Mouse (Mus musculus) adrenal gland, postnatal 25 days (tissue): ENCODE data around the gene Pla2g4e. TPM values are rescaled to one million over a fixed set of nuclear protein-coding genes. Genes with fewer than 3 reads are reported as not detected.

Experiments
- DNase-seq: peaks from one replicate; pipeline ENCODE4 v3.0.0; 2021; ENCODE audit warnings: mixed read lengths
- total RNA-seq: library from RNA; stranded (reverse); gene quantifications from 2 replicates; pipeline ENCODE4 v1.2.3, GENCODE M21; 2021

Pla2g4e gene
- total RNA-seq, 1 experiment from 2014 or later = 0.36 TPM

DNA sequence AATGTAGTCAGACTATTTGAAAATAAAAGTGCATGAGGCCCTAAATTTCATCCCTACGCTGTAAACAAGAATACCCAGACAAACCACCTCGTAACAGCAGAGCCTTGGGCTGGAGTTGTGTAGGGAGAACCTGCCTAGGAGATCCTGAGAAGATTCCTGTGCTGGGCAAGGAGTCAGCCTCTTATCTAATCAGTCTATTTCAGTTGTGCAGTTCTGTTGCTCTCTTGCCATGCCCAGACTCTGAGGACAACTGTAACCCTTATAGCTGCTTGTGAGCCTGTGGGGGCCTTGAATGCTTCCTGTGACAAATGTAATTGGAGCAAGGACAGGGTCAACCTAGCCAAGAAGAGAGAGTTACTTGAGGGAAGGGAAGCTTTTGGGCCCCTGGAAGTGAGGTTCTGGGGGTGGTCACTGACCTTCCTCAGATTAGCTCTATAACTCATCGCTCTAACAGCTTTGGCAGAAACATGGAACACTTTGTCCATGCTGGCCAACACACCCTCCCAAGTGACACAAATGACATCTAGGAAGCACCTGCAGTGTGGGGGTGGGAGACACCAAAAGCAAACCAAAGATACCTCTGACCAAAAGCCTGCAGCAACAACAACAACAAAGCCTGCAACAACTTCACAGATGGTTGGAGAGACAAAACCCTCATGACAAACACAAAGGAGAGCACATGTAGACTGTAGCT is 9.0 kb downstream of the Pla2g4e start:
- no peak for DNase-seq

DNA sequence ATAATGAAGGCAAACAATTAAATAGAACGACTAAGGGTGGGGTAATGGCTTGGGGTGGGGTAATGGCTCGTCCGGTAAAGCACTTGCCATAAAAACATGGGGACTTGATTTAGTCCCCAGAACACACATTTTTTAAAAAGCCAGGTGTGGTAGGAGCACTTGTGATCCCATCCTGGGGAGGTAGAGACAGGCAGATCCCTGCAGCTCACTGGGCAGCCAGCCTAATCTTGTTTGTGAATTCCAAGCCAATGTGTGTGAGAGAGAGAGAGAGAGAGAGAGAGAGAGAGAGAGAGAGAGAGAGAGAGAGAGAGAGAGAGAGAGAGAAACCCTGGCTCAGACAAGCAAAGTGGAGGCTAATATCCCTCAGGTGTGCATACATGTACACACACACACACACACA is 9.8 kb downstream of the Pla2g4e start:
- no peak for DNase-seq

DNA sequence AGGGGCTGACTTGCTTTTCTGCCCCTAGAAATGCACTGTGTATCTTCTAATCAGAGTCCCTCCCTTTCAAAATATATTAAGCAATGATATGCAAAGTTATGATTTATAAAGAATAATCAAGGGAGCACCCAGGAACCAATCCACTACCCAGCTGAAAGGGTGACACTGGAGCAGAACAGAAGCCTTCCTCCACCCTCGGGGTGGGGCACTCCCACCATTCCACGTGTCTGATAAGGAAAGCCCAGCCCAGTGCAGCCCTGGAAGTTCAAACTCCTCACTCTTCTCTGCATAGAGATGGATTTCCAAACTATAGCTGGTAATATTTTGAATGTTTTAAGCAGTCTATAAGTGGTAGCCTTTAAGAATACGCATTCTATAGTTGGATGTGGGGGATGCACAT is 13.5 kb downstream of the Pla2g4e start:
- DNase-seq = no peak

DNA sequence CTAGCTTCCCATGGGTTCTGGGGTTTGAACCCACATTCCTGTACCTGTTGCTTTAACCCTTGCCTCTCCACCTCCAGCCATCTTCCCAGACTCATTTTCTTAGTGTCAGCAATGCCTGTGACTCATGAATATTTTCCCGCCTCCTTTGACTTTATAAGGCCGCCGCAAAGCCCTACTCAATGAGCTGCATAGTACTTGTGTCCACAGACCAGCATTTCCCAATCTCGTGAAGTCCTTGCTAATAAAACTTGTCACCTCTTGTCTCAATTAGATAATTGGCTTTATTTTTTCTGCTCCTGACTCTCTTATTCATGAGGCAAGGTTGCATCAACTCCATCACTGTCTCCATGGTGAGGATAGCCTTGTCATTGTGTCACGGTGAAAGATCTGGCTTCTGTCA is 30.5 kb downstream of the Pla2g4e start:
- no peak for DNase-seq

DNA sequence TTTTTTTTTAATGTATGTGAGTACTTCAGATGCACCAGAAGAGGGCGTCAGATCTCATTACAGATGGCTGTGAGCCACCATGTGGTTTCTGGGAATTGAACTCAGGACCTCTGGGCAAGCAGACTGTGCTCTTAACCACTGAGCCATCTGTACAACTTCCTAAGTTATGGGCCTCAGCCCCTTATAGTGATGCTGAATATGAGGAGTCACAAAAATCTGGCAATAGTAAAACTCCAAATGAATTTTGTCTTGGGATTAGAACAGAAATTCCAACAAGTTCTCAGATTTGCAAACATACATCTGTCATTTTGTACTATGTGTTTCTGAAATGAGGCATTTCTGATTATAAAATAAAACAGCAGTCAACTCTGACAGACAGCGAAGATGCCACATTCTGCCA is 33.7 kb downstream of the Pla2g4e start:
- DNase-seq = no peak

DNA sequence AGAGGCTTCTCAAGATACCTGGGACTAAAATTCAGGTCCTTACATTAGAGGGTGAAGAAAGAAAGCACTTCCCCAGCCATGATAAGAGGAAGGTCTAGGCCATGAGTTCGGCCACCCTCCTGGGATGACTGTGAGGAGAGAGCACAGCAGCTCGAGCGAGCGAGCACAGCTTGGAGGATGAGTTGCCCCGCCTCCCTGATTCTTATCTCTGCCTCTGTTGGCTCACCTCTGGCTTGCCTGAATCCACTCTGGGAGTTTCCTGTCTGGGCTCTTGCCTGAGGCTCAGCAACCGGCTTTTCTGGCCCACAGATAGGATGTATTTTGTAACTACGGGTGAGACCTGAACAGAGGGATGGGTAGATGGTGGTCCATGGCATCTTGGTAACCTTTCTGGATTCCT is 37.2 kb downstream of the Pla2g4e start:
- no peak for DNase-seq

DNA sequence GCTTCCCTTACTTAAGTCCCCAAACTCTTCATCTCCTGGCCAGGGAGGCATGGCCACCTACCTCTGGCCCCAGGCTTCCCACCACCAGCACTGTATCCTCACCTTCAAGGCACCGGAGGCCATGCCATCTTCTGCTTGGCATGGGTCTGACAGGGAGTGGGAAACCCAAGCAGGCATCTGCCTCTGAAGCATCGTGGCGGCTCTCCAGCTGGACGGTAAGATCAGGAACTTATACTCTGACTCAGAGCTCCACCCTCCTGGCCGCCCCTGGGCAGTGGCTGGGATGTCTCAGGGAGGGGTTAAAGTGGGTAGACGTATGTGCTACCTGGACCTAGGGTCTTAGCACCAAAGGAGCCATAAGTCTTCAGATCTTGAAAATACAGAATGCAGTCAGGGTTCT is 38.1 kb downstream of the Pla2g4e start:
- DNase-seq = peak; percentile 5

DNA sequence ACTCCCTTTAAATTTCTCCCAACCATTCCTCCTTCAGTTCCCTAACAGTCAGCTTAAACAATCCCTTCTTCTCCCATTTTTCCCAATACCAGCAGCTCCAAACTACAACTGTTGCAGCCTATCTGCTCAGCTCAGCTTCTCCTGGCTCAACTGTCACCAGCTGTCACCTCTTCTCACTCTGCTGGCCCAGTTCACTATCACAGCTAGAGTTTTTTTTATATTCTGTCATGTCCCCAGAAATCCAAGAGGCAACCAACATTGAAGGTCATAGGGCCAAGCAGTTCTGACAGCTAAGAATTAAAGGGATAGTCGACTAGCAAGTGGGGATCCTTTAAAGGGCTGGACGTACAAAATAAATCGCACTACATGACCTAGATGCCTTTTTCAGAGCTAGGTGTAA is 41.4 kb downstream of the Pla2g4e start:
- no peak for DNase-seq

DNA sequence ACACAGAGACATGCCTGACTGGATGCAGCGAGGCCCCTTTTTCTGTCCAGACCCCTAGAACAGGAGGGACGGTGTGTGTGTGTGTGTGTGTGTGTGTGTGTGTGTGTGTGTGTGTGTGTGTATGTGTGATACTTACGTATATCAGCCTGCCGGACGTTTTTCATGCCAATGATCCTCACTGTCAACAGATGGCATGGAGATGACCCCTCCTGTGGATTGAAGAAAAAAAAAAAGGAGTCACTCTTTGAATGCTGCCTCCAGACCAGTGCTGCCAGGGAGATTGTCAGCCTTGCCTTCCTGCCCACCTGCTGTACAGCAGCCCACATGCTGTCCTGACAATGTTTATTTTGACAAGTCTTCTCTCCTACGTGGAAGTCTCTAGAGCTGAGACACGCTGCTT is 45.1 kb downstream of the Pla2g4e start:
- no peak for DNase-seq

DNA sequence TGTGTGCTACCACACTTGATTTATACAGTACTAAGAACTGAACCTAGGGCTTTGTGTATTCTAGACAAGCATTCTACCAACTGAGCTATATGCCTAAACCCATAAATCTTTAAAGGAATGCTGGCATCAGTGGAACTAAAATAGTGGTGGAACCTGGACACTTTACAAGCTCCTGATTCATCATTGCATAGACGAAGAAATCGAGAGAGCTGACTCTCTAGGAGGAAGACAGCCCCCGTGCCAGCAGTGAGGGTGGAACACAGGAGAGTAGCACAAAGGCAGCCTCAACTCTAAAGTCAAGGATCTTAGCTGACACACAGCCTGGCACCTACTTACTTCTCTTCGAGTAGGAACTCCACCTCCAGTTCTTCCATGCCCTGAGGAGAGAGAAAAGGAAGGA is 57.0 kb downstream of the Pla2g4e start:
- DNase-seq = no peak

DNA sequence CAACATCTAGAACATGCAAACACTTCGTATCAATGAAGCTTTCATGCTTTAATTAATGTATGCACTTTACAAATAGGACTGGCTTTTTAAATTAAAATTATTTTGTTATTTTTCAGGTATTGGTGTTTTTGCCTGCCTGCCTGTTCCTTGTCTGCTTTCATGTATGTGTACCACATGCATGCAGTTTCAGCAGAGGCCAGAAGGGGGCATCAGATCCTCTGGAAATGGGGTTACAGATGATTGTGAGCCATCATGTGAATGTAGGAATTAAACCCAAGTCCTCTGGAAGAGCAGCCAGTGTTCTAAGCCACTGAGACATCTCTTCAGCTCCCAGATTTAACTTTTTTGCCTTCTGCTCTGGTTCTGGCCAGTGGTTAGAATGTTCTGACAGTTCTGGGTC is 57.6 kb downstream of the Pla2g4e start:
- DNase-seq = no peak

DNA sequence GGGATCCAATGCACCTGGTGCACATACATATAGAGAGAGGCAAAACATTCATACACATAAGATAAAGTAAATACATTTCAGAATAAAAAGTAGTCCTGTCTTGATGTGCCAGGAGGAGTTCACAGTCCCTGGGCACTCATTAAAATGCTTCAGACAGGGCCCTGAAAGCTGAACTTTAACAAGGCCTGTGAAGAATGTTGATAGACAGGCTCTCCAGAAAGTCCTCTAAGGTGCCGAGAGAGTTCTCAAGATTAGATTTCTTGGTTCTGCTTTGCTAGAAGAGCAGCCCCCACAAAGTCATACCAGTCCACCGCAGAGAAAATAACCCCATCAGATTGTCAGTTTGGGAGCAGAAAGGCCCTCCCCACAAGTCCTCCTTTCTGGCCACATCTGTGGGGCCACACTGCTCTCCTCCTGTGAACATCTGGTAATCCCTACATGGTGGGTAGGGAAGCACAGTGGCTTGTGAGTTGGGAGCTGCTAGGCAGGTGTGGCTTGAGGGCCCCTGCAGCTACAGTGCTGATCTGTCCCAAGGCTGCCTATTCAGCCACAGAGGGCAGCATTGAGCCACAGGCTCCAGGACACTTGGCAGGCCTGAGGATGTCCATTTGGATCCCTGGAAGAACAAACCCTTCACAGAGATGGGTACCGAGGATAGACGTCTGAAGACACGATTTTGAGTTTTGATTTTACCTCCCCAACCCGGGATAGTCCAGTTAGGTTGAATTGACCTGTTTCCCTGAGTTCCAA is 59.4 kb downstream of the Pla2g4e start:
- DNase-seq = no peak

DNA sequence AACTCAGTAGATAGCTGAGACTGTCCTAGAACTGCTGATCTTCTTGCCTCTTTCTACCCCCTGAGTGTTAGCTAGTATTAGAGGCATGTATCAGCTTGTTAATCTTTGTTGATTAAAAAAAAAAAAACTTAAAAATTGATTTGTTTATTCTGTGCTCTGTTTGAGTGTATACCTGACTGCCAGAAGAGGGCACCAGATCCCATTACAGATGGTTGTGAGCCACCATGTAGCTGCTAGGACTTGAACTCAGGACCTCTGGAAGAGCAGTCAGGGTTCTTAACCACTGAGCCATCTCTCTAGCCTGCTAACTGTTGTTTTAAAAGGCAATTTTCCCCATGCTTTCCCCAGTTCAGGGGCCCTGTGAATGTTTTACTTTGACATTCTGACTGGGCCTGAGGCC is 66.2 kb downstream of the Pla2g4e start:
- DNase-seq = no peak

DNA sequence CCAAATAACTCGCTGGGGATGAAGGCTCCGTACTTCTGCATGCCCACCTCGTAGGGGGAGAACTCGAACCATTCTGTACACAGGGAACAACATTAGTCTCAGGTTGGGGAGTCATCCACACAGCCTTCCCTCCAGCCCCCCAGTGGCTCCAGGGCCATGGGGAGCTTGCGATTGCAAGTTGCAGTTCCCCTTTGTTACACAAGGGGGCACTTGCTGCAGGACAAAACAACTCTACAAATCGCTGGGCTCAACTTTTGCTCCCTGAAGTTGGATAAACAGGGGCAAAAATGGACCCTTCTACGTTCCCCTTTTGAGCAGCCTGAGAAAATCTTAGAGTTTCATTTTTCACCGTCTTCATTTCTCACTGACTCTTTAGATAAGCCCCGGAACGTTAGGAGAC is 71.4 kb downstream of the Pla2g4e start:
- peak; percentile 50 for DNase-seq

DNA sequence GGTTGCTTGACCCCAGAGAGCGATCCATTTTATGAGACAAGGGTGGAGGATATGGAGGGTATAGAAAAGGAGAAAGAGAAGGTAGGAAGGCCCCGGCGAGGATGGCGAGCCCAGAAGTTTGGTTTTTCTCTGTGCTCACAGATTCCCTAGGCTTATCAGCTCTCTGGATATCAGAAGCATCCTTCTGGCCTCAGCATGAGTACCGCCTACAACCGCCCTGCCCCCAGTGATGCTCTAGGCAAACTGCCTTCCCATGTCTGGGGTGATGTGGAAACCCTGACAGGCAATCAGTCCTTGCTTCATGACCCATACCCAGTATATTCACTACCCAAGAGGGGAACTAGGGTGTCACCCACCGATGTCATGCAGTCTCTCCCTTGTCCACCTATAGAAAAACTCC is 73.8 kb downstream of the Pla2g4e start:
- DNase-seq = no peak

DNA sequence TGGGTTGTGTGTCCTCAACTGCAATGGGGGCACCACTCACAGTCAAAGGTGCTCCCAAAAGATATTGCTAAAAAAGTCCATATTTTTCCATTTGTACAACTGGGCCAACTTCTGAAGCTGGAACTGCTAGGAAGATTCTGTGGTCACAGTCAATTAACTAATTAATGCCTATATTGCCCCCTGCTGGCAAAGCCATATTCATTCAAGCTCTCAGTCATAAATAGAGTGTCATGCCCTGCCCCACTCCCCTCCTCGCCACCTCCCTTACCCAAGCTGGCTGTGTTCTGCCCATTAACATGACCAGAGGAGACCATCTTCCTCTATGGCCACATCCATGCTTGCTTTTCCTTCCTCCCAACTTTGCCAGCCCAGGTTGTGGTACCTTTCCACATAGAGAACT is 74.4 kb downstream of the Pla2g4e start:
- peak; percentile 18 for DNase-seq

DNA sequence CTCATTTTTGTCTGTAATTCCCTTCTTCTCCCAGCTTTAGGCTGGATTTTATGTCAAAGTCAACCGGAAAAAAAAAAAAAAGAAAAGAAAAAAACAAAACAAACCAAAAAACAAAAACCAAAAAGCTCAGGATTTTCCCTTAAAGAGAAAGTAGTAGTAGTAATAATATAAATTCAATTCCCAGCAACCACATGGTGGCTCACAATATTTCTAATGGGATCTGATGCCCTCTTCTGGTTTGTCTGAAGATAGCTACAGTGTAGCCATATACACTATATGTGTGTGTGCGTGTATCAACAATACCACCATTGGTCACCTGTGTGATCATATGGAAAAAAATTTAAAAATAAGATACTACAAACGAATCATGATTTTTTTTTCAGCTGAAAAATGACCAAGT is 75.8 kb downstream of the Pla2g4e start:
- DNase-seq = no peak

DNA sequence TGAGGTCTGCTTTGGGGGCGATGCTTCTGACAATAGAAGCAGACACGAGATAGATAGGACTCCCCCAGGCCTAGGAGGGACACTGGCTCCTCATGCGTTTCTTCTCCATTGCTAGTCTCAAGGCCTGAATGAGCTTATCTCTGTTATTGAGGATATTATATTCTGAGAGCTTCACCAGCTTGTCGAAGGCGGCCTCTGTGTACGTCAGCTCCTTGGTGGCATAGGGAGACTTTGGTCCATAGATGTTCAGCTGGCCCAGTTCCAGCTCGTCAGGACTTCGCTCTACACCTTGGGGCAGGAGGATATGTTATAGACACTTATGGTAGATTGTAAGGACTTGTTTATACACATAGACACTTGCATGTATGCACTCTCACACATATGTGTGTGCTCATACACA is 77.4 kb downstream of the Pla2g4e start:
- no peak for DNase-seq

DNA sequence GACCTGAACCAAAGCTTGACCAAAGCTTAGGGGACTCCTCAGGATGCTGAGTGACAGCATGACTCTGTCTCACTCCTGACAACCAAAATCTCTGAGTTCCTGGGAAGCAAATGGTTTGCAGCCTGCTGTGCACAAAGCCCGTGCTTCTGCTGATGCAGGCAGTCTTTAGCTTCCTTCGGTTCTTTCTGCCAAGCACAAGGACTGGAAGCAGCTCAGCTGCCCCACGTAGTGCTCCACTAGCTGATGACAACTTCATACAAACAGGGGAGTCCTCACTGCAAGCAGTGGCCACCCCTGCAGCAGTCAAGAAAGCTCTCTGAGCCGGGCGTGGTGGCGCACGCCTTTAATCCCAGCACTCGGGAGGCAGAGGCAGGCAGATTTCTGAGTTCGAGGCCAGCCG is 79.7 kb downstream of the Pla2g4e start:
- no peak for DNase-seq

DNA sequence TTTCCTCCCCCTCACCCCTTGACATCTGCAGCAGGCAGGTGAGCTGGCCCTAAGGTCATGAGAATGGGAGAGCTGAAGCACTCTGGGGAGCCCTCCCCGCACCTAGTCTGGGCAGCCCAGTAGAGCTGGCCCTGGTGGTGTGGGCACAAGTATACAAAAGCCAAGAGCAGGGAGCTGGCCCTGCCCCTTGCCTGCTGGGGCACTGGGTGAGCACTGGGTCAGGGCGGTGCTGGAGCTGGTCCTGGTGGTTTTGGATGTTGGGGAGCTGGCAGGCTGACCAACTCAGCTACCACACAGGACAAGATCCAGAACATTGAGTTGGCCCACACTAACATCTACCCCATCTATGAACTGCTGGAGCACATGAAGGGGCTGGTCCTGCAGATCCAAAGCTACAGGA is 85.7 kb downstream of the Pla2g4e start:
- DNase-seq = no peak

DNA sequence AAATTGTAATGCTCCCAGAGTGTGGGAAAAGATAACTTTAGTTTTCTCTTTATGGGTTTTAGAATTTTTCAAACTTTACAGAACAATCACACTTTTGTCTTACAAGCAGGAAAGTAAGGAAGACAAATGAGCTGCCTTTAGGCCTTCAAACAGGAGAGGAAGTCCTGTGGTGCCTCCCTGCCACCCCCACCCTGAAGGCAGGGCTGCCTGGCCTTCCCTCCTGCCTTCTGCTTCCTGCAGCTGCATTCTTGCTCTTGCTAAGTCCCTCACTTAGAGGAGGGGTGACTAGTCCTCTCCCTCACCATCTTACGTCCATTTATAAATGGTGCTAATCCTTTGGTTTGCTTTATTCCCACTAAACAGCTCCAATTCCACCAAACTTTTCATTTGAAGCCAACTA is 86.3 kb downstream of the Pla2g4e start:
- no peak for DNase-seq

DNA sequence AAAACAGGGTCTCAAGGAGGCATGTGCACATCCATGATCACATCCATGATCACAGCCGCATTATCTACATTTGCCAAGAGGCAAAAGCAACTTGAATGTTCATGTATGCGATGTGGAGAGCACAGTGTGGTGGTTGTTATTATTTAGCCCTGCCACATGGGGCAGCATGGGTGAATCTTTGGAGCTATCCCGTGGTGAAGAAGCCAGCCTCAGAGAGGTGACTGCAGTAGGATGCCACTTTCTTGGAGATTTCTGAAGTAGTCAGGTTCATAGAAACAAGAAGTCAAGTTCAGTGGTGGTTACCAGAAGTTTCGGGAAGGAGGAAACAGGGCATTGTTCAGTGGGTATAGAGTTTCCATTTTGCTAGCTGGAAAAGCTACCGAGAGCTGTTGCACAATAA is 87.1 kb downstream of the Pla2g4e start:
- no peak for DNase-seq

DNA sequence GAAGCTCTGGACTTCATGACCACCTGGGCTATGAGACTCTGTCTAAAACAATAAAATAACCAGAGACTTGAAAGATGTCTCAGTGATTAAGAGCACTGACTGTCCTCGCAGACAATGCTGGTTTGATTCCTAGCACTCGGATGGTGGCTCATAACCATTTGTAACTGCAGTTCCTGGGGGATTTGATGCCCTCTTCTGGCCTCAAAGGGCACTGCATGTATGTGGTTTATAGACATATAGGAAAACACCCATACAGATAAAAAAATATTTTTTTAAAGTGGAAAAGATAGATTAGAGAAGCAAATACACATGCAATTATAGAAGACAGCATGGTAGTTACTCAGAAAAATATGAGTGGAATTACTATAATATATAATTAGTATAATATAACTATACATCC is 87.5 kb downstream of the Pla2g4e start:
- DNase-seq = no peak

DNA sequence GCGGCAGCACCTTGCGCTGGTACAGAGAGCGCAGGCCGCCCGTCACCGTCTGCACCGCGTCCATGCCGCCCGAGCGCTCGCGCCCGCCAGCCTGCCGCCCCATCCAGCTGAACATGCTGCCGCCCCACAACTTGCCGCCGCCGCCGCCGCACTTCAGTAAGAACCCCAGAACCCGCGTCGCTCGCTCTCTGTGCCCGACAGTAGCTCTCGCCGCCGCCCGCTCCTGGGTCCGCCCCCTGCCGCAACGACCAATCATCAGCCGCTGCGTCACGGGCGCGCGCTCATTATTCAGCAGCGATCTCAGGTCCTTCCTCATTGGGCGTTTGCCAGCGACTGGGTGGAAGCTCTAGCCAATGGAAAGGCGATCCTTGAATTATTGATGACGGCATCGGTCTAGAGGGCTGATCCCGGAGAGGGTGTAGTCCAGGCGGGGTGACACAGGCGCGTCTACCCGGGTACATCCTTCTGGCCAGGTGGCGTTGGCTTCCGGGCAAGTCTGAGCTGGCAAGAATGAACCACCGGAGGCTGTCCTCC is 90.7 kb downstream of the Pla2g4e start, which contains the start of gene Ehd4:
TSS of gene Ehd4 (minus strand) at position 246 of the 534 bp plus-strand sequence.
- DNase-seq = peak; percentile 100
